Mouse (Mus musculus) liver, adult 2 months (tissue): ENCODE results near the gene Poldip2.

Experiments used
- CTCF ChIP-seq: fragments of 200-500 bp; IDR thresholded peaks from 2 replicates; pipeline ENCODE4 v1.5.1; 2011; ENCODE audit warnings: low read depth, low read length, control low read depth
- POLR2A ChIP-seq: fragments of 200-500 bp; IDR thresholded peaks from 2 replicates; pipeline ENCODE4 v1.6.1; 2011; ENCODE audit warnings: low read length, control low read depth; ENCODE audit not compliant: insufficient read depth; ENCODE audit errors: extremely low read depth

- TF ChIP-seq CTCF (no peak), POLR2A (no peak)
These were observed 49.3 kb upstream of the Poldip2 start for GRCm38 (mm10) chr11:78462669-78463068.
